ENCODE assay signal across 8 mouse cellular contexts in genomic region chr10:7780238-7781176, GRCm38 (mm10). TPM values are rescaled to one million over a fixed set of nuclear protein-coding genes. Genes with fewer than 3 reads are reported as not detected.
A peak's percentile ranks its signal among the peaks of the same experiment; 100 is the strongest.
DNase-seq lines count a peak whose midpoint lies in the region; ATAC-seq and TF ChIP-seq lines count a peak whose summit lies in the region.

No protein-coding gene starts in this region.

- 0 out of 2 replicates have a peak, but pooled peaks have one; percentile 16 for TF ChIP-seq CTCF in stomach, postnatal 0 days (IDR thresholded peaks at IDR 0.05; ENCODE audit: low read depth)

- peak overlapping the region; percentile 27; the same call in 1 of the 2 replicates for H3K27ac ChIP-seq in forebrain, embryonic 14.5 days (ENCODE audit: low read depth, low read length)
- H3K27ac ChIP-seq in liver, embryonic 16.5 days (ENCODE audit: low read length), result peak overlapping the region; percentile 66
- no peak overlapping the region; the same call in 1 of the 2 replicates for H3K27ac ChIP-seq in neural tube, embryonic 12.5 days
- H3K27ac ChIP-seq in stomach, postnatal 0 days (replicated peaks), result peak overlapping the region; percentile 76

- H3K36me3 ChIP-seq in forebrain, embryonic 14.5 days (ENCODE audit: control insufficient read depth, insufficient read depth, low read length), result peaks cover 6% of the 10 kb centered on the region
- H3K36me3 ChIP-seq in liver, embryonic 16.5 days (ENCODE audit: control insufficient read depth, insufficient read depth), result no peaks in the 10 kb centered on the region
- peaks cover 12% of the 10 kb centered on the region for H3K36me3 ChIP-seq in neural tube, embryonic 12.5 days
- no peaks in the 10 kb centered on the region; the same call in 1 of the 2 replicates for H3K36me3 ChIP-seq in stomach, postnatal 0 days (ENCODE audit: control insufficient read depth, insufficient read depth, low read length)

- no peaks in the 10 kb centered on the region for H3K27me3 ChIP-seq in forebrain, embryonic 14.5 days (replicated peaks; ENCODE audit: control insufficient read depth, insufficient read depth, low read length)
- H3K27me3 ChIP-seq in liver, embryonic 16.5 days (ENCODE audit: control insufficient read depth, insufficient read depth, low read depth, low read length), result no peaks in the 10 kb centered on the region
- no peaks in the 10 kb centered on the region for H3K27me3 ChIP-seq in neural tube, embryonic 12.5 days (replicated peaks)
- H3K27me3 ChIP-seq in stomach, postnatal 0 days (ENCODE audit: control insufficient read depth, insufficient read depth, low read length), result no peaks in the 10 kb centered on the region

- DNase-seq in ES-CJ7 (ENCODE audit: low read depth, low spot score), result peak; percentile 87
- peak; percentile 93 for DNase-seq in forebrain, embryonic 14.5 days (ENCODE audit: low spot score)
- DNase-seq in heart, postnatal 14 days, result peak; percentile 90 to 92
- peak; percentile 69 for DNase-seq in large intestine, adult 2 months (ENCODE audit: low read depth, low spot score)
- DNase-seq in stomach, postnatal 0 days (ENCODE audit: low spot score), result peak; percentile 95

- H3K9ac ChIP-seq in forebrain, embryonic 14.5 days (ENCODE audit: low read length), result peak overlapping the region; percentile 82
- H3K9ac ChIP-seq in liver, embryonic 16.5 days (ENCODE audit: low read depth, low read length), result peak overlapping the region; percentile 92
- peak overlapping the region; percentile 86 for H3K9ac ChIP-seq in neural tube, embryonic 12.5 days
- H3K9ac ChIP-seq in stomach, postnatal 0 days (ENCODE audit: low read length), result peak overlapping the region; percentile 93

- intact Hi-C loops in heart, postnatal 14 days (cut with DNase I), result no loop called here

- no peaks in the 10 kb centered on the region for H3K9me3 ChIP-seq in forebrain, embryonic 14.5 days (replicated peaks; ENCODE audit: control insufficient read depth, low read length)
- H3K9me3 ChIP-seq in liver, embryonic 16.5 days (replicated peaks; ENCODE audit: control insufficient read depth, low read length), result no peaks in the 10 kb centered on the region
- H3K9me3 ChIP-seq in neural tube, embryonic 12.5 days, result no peaks in the 10 kb centered on the region
- H3K9me3 ChIP-seq in stomach, postnatal 0 days (ENCODE audit: control insufficient read depth, low read length), result no peaks in the 10 kb centered on the region

- no peak for TF ChIP-seq EP300 in stomach, postnatal 0 days (optimal IDR thresholded peaks at IDR 0.05)

- WGBS in forebrain, embryonic 14.5 days, result under 1% methylated on average over 50 of the region's 77 CpGs
- under 1% methylated on average over 67 of the region's 77 CpGs for WGBS in large intestine, adult 2 months
- under 1% methylated on average over 65 of the region's 77 CpGs for WGBS in liver, embryonic 16.5 days (ENCODE audit: insufficient replicate concordance)
- under 1% methylated on average over 64 of the region's 77 CpGs for WGBS in neural tube, embryonic 12.5 days
- WGBS in stomach, postnatal 0 days, result under 1% methylated on average over 43 of the region's 77 CpGs

- ATAC-seq in cerebellum, adult (ENCODE audit: insufficient number of reproducible peaks, low FRiP score, low TSS enrichment), result peak; percentile 70
- peak; percentile 95 for ATAC-seq in forebrain, embryonic 14.5 days
- ATAC-seq in liver, embryonic 16.5 days (ENCODE audit: low read depth), result peak; percentile 96
- peak; percentile 89 for ATAC-seq in neural tube, embryonic 12.5 days (ENCODE audit: low FRiP score, low read depth)
- peak; percentile 95 for ATAC-seq in stomach, postnatal 0 days (ENCODE audit: low FRiP score, low TSS enrichment)

- H3K4me2 ChIP-seq in forebrain, embryonic 14.5 days (ENCODE audit: low read length), result peak overlapping the region; percentile 66
- peak overlapping the region; percentile 85 for H3K4me2 ChIP-seq in liver, embryonic 16.5 days (ENCODE audit: low read depth, low read length)
- H3K4me2 ChIP-seq in neural tube, embryonic 12.5 days (replicated peaks), result peak overlapping the region; percentile 76
- peak overlapping the region; percentile 80 for H3K4me2 ChIP-seq in stomach, postnatal 0 days (replicated peaks; ENCODE audit: low read depth)

- peak overlapping the region; percentile 92 for H3K4me3 ChIP-seq in forebrain, embryonic 14.5 days (ENCODE audit: low read depth, low read length)
- peak overlapping the region; percentile 92 for H3K4me3 ChIP-seq in liver, embryonic 16.5 days (ENCODE audit: low read depth, low read length)
- H3K4me3 ChIP-seq in neural tube, embryonic 12.5 days, result peak overlapping the region; percentile 92
- H3K4me3 ChIP-seq in stomach, postnatal 0 days (ENCODE audit: low read depth, low read length), result peak overlapping the region; percentile 99

- peaks cover 4% of the 10 kb centered on the region; the same call in 1 of the 2 replicates for H3K4me1 ChIP-seq in forebrain, embryonic 14.5 days (ENCODE audit: control insufficient read depth, insufficient read depth, low read length)
- peaks cover 6% of the 10 kb centered on the region; the same call in 1 of the 2 replicates for H3K4me1 ChIP-seq in liver, embryonic 16.5 days (ENCODE audit: control insufficient read depth, low read depth, low read length)
- H3K4me1 ChIP-seq in neural tube, embryonic 12.5 days, result peaks cover 5% of the 10 kb centered on the region; the same call in 1 of the 2 replicates
- H3K4me1 ChIP-seq in stomach, postnatal 0 days (replicated peaks; ENCODE audit: control insufficient read depth, insufficient read depth), result no peaks in the 10 kb centered on the region

RNA-seq across cellular contexts. Expression of gene Ginm1, which starts 12.1 kb away (rescaled TPM):
- 47.5 and 54.2 TPM in 2 replicates for polyA plus RNA-seq in forebrain, embryonic 14.5 days (2014; fragmentation: Nextera tagmentation; extraction: Ambion mirVana)
- 10 to 100 TPM; 83.4 to 96.4 TPM for total RNA-seq in heart, postnatal 14 days (2021)
- 18.5 and 20.8 TPM in 2 replicates for polyA plus RNA-seq in large intestine, adult 2 months (2012; rRNA removed)
- 26.6 and 27.1 TPM in 2 replicates for polyA plus RNA-seq in liver, embryonic 16.5 days (2015; fragmentation: Nextera tagmentation; extraction: Ambion mirVana)
- polyA plus RNA-seq in neural tube, embryonic 12.5 days (2016; fragmentation: Nextera tagmentation; extraction: Ambion mirVana), result 53.8 and 54.4 TPM in 2 replicates
- 88.8 and 95.0 TPM in 2 replicates for polyA plus RNA-seq in stomach, postnatal 0 days (2015; fragmentation: Nextera tagmentation; extraction: Ambion mirVana)

RNA-seq across cellular contexts. Expression of gene Ppil4, which starts 12.2 kb away (rescaled TPM):
- polyA plus RNA-seq in forebrain, embryonic 14.5 days (2014; fragmentation: Nextera tagmentation; extraction: Ambion mirVana), result 47.6 and 53.7 TPM in 2 replicates
- 10 to 100 TPM; 16.5 to 17.1 TPM for total RNA-seq in heart, postnatal 14 days (2021)
- 4.3 and 5.1 TPM in 2 replicates for polyA plus RNA-seq in large intestine, adult 2 months (2012; rRNA removed)
- polyA plus RNA-seq in liver, embryonic 16.5 days (2015; fragmentation: Nextera tagmentation; extraction: Ambion mirVana), result 20.2 and 21.5 TPM in 2 replicates
- 46.6 and 52.4 TPM in 2 replicates for polyA plus RNA-seq in neural tube, embryonic 12.5 days (2016; fragmentation: Nextera tagmentation; extraction: Ambion mirVana)
- polyA plus RNA-seq in stomach, postnatal 0 days (2015; fragmentation: Nextera tagmentation; extraction: Ambion mirVana), result 21.3 and 23.3 TPM in 2 replicates

RNA-seq across cellular contexts. Expression of gene Zc3h12d, which starts 51.8 kb away (rescaled TPM):
- 0.05 TPM in 1 of 2 replicates, not detected in the other for polyA plus RNA-seq in forebrain, embryonic 14.5 days (2014; fragmentation: Nextera tagmentation; extraction: Ambion mirVana)
- total RNA-seq in heart, postnatal 14 days (2021), result under 1 TPM; 0.24 to 0.29 TPM
- 6.5 and 10.3 TPM in 2 replicates for polyA plus RNA-seq in large intestine, adult 2 months (2012; rRNA removed)
- polyA plus RNA-seq in liver, embryonic 16.5 days (2015; fragmentation: Nextera tagmentation; extraction: Ambion mirVana), result 0.71 and 1.2 TPM in 2 replicates
- polyA plus RNA-seq in neural tube, embryonic 12.5 days (2016; fragmentation: Nextera tagmentation; extraction: Ambion mirVana), result 0.05 and 0.09 TPM in 2 replicates
- 0.17 and 0.28 TPM in 2 replicates for polyA plus RNA-seq in stomach, postnatal 0 days (2015; fragmentation: Nextera tagmentation; extraction: Ambion mirVana)

RNA-seq across cellular contexts. Expression of gene Katna1, which starts 54.7 kb away (rescaled TPM):
- polyA plus RNA-seq in forebrain, embryonic 14.5 days (2014; fragmentation: Nextera tagmentation; extraction: Ambion mirVana), result 45.2 and 45.9 TPM in 2 replicates
- total RNA-seq in heart, postnatal 14 days (2021), result 10 to 100 TPM; 14.7 TPM
- 5.1 and 6.4 TPM in 2 replicates for polyA plus RNA-seq in large intestine, adult 2 months (2012; rRNA removed)
- 27.0 and 29.2 TPM in 2 replicates for polyA plus RNA-seq in liver, embryonic 16.5 days (2015; fragmentation: Nextera tagmentation; extraction: Ambion mirVana)
- 50.9 and 53.9 TPM in 2 replicates for polyA plus RNA-seq in neural tube, embryonic 12.5 days (2016; fragmentation: Nextera tagmentation; extraction: Ambion mirVana)
- 40.2 and 42.5 TPM in 2 replicates for polyA plus RNA-seq in stomach, postnatal 0 days (2015; fragmentation: Nextera tagmentation; extraction: Ambion mirVana)
